Mouse (Mus musculus): ENCODE results near the gene Synpo2.

Gene Synpo2

DNA sequence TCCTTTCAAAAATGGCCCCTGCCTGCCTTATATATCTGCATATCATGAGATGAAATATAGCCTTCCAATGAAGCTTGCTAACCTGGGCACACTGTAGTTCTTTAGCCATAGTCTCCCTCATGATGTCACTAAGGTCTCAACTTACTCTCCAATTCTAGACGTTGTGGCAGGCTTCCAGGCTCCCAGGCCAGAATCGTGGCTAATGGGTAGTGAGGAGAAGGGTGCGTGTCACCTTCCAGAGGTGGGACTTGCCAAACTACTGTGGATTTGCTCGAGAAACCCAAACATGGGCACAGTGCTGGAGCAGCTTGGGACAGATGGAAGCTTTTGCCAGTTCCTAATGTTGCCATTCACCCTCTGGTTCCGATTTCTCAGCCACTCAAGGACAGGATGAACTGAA is 69.5 kb downstream of the Synpo2 start:
- DNase-seq (ENCODE audit: low read depth, low spot score) = no peak

DNA sequence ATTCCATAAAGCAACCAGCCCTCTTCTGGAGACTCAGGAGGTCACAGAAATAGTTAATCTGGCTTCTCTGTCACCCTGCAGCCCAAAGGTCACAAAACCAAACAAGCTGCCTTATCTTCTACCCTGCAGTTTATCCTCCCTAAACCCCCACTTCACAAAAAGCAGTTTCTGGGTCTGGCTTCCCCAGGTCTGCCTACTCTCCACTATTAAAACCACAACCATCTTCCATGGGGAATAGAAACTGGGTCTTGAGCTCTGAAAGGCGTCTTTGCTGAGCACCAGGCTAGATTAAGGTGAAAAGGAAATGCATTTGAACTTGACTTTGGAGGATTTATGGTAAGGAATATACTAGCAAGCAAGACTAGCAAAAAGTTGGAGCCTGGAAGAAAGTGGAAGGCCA is 71.8 kb downstream of the Synpo2 start:
- DNase-seq (ENCODE audit: low read depth, low spot score) = no peak

DNA sequence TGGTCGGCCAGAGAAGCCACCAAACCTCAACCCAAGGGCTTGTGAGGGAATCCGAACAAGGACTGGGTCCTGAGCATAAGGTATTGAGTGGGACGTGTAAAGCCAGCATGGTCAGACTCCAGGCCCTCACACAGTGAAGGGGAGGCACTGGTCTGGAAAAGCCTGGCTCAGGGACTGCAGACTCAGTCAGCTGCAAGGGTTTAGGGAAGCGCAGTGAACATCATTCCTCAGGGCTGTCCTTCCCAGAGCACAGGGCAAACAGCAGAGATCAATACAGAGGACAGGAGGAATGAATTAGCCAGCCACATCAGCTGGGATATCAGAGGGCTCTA is 72.8 kb downstream of the Synpo2 start:
- no peak for DNase-seq (ENCODE audit: low read depth, low spot score)

DNA sequence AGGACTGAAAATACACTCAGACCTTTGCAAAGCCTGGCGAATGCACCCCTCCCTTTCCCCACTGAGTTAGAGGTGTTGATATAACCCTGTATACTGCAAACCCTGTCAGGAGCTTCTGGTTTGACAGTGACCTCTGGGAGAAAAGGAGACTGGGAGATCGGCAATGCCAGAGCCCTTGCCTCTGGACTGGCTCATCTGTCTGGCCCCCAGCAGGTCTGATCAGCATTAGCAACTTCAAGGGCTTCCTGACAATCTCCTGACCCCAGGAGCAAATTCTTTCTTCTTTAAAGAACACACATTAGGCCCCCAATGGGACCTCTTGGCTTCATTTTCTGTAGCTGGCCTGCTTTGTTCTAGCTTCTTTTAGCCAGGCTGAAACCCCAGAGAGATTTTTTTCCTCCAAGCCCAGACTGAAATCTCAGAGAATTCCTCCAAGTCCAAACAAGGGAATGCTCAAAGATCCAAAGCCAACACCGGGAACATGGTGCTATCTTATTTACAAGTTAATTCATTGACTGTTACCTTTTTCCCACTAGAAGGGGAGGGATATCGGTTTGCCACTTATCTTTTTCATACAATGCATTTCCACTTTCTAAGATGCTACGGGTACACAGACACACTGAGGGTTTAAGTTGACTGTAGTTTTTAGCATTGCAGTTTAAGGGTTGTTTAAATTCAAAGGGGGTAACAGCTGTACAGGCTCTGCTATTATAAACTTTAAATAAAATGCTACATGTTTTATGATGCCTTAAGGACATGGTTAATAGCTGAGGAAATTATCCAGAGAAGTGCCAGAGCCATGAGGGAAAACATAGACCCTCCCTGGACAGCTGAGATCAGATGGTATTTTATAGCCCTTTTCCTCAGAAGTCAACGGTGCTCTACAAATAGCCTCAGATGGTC is 73.4 kb downstream of the Synpo2 start:
- no peak for DNase-seq (ENCODE audit: low read depth, low spot score)

DNA sequence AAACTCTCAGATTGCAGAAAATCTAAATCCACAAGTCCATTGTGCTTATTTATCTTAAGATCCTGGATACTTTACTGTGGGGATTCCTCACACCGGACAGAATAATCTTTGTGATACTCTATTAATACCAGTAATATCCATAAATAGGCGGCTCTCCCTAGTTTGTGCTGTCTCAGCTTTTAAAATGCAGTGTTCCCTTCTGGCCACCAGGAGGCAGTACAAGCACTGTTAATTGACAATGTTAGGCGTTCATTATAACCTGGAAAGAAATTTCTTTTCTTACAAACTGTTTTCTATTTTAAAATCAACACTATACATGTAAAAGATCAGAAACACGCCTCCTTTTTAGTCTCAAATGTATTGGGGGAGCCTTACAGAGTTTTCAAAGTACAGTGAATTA is 75.2 kb downstream of the Synpo2 start:
- peak; percentile 51 for DNase-seq (ENCODE audit: low read depth, low spot score)

DNA sequence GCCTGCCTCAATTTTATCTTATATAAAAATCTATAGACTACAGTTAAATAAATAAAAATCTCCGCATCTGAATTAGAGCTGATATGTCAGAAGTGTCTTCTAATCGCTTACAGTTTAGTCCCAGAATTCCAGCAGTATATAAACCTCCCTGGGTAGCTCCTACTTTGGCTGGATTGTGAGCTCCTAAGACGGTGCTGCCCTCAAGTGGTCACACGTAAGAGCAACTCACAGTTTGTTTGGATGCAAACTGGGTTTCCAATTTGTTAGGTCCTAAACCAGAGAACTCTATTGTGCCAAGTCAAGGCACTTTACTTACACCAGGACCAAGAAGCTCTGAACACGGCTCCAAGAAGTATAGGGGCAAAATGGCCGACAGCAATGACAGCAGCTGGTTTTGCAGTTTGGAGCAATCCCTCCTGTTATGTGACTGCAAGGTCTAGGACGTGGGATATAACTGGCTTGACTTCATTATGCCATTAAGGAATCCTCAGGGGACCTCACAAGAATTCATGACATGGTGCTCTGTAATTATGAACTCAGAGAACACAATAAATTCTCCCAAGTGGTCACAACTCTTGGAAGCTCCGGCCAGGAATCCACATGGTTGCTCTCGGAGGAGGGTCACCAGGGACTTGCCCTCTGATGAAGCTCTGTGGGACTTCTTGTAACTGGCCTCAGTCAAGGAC is 76.7 kb downstream of the Synpo2 start:
- DNase-seq (ENCODE audit: low read depth, low spot score) = peak; percentile 66

DNA sequence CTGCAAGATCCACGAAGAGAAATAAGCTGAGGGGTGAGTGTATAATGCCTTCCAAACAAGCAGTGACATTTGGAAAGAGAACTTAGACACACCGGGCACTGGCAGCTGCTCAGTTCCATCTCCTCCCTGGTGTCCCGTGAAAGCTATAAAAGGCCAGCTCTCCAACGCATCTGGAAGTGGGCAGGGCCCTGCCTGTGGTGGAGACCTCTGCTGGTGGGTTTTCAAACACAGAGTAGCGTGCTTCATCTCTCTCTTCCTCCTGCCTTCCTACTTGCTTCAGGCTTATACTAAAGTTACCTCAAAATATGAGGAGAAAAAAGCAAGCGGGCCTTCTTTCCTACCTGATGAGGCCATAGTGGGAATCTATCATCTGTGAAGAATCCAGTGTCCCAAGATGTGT is 77.4 kb downstream of the Synpo2 start:
- DNase-seq (ENCODE audit: low read depth, low spot score) = no peak

DNA sequence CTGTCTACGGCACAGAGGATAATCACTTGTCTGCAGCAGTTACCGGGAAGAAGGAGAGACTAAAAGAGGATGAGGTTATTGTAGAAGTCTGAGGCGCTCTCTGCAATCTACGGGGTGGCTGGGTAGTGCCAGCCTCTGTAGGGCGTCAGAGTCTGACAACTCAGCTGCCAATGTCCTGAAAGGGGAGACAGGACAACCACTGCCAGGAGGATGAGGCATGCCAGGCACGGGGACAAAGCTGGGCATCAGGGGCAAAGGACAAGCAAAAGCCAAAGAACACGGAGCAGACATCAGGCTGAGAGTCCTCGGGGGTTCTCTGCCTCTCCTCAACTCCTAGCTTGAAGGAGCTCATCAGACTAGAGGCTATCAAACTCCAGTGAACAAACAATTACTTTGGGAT is 82.6 kb downstream of the Synpo2 start:
- DNase-seq (ENCODE audit: low read depth, low spot score) = no peak

DNA sequence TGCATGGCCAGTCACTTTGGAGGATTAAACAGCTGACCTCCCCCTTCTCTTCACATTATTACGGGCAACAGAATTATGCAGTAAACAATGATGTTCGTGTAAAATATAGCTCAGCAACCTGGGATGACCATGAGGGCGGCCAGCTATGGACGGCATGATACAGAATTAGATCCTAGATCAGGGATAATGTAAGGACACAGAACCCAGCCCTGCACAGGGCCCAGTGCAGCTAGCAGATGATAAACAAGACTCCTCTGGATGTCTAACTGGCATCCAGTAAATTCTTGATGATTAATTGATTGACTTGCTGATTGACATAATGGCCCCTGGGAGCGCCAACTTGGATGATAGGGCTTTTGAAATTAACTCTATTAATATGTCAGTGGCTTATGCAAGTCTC is 83.0 kb downstream of the Synpo2 start:
- no peak for DNase-seq (ENCODE audit: low read depth, low spot score)

DNA sequence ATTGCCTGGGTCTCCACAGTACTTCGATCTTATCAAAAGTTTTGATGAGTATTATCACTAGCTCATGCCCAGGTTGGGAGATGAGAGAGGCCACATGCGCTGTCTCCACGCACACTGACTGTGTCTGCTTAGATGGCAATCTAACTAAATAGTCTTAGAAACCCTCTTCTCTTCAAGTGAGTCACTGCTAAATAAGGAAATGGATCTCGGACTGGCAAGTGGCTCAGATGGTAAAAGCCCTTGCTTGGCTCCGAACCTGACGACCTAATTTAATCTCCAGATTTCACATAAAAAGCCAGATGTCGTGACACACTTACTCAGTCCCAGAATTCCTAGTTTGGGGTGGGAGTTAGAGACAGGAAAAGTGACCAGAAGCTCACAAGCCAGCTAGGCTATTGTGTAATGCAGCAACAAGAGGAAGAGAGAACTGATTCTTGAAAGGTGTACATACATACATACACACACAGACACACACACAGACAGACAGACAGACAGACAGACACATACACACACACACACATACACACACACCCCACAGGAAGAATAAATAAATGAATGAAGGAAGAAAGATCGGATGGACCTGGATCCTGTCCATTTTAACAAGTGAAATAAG is 85.3 kb downstream of the Synpo2 start:
- DNase-seq (ENCODE audit: low read depth, low spot score) = no peak

DNA sequence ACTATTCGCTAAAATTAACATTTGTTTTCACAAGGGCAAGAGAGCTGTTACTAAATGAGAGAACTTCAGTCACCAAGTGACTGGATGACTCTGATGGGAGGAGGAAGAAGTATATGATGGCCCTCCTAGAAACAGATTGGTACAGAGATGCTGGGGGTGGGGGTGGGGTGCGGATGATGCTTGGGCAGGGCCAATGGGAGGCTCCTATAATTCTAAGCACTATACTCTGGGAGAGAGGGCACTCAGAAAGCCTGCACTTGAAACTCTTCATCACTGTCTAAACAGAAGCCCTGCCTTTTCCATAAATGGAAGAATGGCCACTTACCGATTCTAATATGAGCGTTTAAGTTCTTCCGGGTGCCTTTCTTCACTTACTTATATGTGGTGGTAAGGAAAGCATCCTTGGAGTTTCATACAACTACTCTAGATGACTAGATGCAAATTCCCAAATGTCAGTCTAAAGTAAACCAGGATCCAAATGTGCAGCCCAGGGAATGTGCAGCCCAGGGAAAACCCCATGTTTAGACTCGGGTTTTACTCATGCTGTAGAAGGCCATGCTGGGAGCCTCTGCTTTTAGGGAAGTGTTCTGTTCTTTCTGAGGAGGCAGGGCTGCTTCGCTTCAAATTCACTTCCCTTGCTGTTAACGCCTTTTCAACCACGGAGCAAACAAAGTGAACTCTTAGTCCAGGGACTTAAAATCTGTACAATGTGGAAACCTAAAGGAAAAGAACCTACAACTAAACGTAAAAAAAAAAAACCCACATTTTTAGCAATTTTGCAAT is 86.4 kb downstream of the Synpo2 start:
- no peak for DNase-seq (ENCODE audit: low read depth, low spot score)

DNA sequence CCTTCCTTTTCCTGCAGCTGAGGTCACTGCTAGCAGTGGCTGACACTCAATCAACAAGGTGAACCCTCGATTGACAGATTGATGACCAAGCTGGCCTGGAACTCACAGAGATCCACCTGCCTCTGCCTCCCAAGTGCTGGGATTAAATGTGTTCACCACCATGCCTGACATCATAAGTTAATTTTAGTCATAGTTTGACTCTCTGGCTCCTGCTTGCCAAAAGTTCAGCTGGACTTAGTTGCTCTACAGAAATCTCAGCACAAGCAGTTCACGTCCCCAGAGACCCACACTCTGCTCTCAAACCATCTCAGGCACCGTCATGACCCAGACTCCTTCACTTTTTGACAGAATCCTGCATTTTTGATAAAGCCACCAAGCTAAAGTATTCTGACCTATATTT is 87.3 kb downstream of the Synpo2 start:
- DNase-seq (ENCODE audit: low read depth, low spot score) = no peak

DNA sequence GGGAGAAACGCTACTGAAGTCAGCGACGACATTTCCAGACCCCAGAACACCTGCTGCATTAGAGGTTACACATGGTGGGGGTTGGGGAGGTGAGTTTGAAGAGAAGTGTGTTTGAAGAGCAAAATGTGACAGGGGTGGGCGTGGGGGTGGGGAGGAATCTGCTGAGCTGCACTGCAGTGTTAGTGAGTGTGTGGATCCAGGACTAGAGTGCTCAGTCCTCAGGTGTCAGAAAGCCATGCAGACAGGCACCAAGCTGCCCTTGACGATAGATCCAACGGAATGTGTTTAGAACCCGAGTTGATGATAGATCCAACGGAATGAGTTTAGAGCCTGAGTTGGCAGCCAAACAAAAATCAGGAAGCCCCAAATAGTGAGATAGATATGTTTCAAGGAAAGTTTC is 89.4 kb downstream of the Synpo2 start:
- no peak for DNase-seq (ENCODE audit: low read depth, low spot score)

DNA sequence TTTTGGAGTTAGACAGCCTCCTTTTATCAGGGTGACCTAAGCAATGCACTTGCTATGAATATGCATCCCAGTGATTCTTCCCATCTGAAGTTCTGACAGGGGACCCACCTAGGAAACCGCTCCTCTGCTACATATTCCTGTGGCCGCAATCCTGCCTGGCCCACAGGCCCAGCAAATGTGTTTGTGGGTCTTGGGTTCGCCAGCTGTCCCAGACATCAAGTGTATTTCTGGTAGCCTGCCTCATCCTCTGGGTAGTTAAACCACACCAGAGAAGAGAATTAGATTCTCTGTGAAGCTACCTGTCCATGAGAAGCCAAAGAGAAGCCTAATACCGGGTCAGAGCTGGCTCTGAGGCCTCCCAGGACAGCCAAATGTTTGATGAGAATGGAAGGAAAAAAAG is 90.0 kb downstream of the Synpo2 start:
- DNase-seq (ENCODE audit: low read depth, low spot score) = no peak

DNA sequence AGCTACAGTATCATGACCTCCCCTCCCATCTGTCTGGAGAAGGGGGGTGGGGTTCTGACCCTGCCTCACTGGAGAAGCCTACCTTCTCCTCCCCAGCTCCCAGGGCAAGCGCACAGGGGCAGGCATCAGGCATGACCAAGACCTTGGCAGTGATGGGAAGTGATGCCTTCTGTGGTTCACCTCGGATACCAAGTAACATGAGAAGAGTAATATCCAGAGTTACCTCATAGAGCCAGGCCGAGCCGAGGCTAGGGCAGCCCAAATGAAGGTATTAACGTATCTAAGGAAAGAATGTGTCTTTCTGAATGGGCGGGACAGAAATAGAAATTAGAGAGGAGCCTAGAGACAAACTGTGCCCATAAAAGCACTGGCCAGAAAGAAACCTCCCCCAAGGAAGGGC is 92.5 kb downstream of the Synpo2 start:
- DNase-seq (ENCODE audit: low read depth, low spot score) = no peak

DNA sequence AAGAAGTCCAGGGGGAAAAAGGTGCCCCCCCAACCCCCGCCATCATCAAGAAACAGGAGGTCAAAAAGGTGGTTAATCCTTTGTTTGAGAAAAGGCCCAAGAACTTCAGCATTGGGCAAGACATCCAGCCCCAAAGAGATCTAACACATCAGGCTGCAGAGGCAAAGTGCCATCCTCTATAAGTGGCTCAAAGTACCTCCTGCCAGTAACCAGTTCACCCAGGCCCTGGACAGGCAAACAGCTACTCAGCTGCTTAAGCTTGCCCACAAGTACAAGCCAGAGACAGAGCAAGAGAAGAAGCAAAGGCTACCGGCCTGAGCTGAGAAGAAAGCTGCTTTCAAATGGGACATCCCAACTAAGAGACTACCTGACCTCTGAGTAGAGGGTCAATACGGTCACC is 93.7 kb downstream of the Synpo2 start:
- no peak for DNase-seq (ENCODE audit: low read depth, low spot score)

DNA sequence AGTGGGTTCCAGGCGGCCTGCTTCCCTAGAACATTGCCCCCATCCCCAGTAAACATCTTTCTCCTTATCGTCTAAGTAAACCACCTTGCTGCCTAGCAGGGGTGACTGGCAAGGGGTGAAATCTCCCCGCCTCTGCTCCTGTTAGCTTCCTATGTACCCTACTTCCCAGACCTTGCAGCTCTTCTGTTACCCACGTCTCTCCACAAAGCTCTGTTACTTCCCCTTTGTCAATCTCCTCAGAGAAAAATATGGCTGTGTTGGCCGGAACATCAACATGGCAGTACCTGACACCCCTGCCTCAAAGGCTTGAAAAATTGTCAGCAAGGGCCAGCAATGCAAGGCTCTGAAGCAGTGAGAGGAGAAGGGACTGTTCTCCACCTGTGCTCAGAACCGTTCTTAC is 94.9 kb downstream of the Synpo2 start:
- no peak for DNase-seq (ENCODE audit: low read depth, low spot score)

DNA sequence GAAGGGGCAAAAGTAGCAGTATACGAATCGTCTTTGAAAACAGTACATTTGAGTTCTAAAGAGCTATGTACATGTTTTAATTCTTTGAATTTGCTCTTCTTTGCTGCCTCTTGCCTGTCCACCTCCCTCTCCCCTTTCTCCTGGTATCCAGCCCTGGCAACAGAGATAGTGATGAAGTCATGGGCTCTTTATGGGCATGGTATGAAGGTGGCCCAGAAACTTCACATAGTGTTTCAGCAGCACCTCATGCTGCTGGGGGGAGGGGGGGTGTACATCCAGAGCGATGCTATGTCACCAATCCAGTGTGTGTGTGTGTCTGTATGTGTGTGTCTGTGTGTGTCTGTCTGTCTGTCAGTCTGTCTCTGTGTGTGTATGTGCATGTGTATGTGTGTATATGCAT is 95.8 kb downstream of the Synpo2 start:
- no peak for DNase-seq (ENCODE audit: low read depth, low spot score)

DNA sequence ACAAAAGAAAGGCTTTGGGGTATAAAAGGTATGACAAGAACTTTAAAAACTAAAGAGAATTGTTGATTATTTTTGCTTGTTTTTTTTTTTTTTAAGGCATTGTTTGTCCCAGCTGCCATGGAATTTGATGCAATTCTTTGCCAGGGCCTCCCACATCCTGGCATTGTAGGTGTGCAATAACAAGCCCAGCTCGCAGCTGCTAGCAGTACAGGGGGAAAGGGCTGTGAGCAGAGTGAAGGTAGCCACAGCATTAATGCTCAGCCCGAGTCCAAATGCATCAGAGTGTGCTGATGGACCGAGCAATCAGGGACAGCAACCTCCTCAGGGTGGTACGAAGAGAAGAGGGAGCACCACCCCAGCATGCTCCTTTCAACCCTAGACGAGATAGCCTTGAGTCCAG is 96.3 kb downstream of the Synpo2 start:
- DNase-seq (ENCODE audit: low read depth, low spot score) = no peak

DNA sequence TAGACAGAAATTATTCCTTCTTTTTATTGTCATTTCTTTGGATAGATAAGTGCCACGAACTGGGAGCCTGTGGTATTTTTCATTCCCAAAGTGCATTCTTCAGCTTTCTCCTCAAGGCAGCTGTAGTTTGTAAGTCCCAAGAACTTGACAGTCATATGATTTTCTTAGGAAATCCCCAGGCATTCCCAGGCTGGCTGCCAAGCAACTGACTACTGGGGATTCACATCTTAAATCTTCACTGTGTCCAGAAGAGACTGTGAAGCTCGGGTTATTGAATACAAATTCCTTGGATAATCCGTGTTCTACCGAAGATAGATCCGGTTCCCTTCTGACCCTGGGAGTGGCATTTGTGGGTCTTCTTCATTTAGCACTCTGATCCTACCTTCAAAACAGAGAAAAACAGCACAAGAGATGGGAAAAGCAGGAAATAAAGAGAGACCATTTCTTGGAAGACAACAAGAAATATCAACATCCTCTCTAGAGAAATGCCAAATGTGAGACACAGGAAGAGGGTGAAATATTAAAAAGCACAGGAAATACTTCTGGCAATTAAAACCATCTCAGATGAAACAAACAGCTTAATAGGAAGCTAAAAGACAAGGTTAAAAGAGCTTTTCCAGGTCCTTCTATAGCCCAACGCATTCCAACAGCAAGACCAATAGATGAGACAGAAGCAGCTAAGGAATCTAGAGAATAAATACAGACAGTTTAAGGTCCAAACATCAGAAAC is 97.5 kb downstream of the Synpo2 start:
- DNase-seq (ENCODE audit: low read depth, low spot score) = no peak

DNA sequence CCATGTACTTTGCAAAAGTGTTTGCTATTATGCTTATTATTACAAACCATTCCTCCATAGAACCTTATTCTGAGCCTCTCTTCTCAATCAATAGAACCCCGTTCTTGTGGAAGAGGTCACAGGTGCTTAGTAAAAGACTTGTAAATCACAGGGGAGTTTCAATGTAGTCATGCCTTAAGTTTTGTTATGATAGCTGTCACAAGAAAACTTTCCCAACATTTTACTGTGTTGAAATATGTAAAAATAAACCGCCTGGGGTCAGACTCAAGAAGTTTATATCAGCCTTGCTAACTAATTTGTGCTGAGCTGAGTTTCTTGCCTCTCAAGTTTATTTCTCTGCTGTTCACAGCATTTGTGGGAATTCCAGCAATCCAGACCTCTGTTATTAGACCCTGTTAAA is 103.8 kb downstream of the Synpo2 start:
- no peak for DNase-seq (ENCODE audit: low read depth, low spot score)

All from forelimb bud, embryonic 11.5 days (tissue).